Mouse (Mus musculus) monocyte, adult 5-6 weeks (primary cell): ENCODE data around the gene Bcat2. TPM values are rescaled to one million over a fixed set of nuclear protein-coding genes. Genes with fewer than 3 reads are reported as not detected.

ENCODE experiments used
- ATAC-seq: fragments of 153-309, 156-312 bp; replicated peaks from 2 replicates; pipeline ENCODE4 v1.8.0; 2017; ENCODE audit warnings: mild to moderate bottlenecking; ENCODE audit not compliant: low TSS enrichment, insufficient number of reproducible peaks, severe bottlenecking, poor library complexity, low FRiP score
- total RNA-seq: library from RNA; stranded (forward); fragments of 200-1000, 200-491, 200-594 nt; gene quantifications from 3 replicates; pipeline ENCODE4 v1.2.3, GENCODE M21; 2017

Gene Bcat2
- total RNA-seq, 1 experiment from 2014 or later: 5.1 TPM

DNA sequence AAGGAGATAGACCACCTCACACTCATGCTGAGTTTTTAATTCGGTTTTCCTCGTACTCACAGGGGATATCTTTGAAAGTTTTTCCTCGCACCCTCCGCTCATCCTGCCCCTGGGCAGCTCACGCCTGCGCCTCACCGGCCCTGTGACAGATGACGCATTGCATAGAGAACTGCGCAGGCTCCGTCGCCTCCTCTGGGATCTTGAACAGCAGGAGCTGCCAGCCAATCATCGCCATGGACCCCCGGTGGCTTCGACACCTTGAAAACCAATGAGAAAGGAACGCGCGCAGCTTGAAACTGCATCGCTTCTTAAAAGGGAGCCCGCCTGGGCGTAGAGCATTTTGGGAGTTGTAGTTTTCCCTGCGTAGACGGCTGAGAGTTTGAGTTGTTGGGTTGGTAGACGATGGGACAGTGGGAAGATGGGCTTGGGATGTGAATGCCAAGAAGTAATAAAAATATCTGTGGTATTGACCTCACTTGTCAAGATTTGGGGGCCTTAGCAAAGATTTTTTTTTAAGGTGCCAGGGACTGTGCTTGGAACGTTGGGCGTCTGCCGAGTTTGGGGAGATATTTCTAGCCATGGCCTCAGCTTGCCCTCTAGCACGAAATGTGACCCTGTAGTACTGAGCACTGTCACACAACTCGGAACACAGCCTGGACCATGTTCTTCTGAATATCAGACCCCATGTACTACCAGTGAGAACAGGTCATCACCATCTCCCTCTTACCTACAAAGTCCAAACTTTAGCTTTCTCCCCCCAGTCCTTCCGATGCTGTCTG is 68.9 kb downstream of the Bcat2 start:
- ATAC-seq: no peak

Other genes with a start within 250 kb of the Bcat2 start
- 9.7 to 15.3 TPM (median 10.4 TPM) in 3 replicates for gene Trpm4, start 236.4 kb upstream of the Bcat2 start, total RNA-seq
- gene Hrc, start 234.9 kb upstream of the Bcat2 start, total RNA-seq: not detected in 3 replicates
- 0.19 TPM in 1 of 3 replicates, not detected in the others for gene Ppfia3, start 203.1 kb upstream of the Bcat2 start, total RNA-seq
- gene Lin7b, start 199.6 kb upstream of the Bcat2 start, total RNA-seq: not detected in 3 replicates
- 293 to 444 TPM (median 324 TPM) in 3 replicates for gene Snrnp70, start 174.4 kb upstream of the Bcat2 start, total RNA-seq
- gene Kcna7, start 164.5 kb upstream of the Bcat2 start, total RNA-seq: not detected in 3 replicates
- gene Ntf5, start 156.5 kb upstream of the Bcat2 start, total RNA-seq: not detected in 3 replicates
- gene Lhb, start 149.3 kb upstream of the Bcat2 start, total RNA-seq: not detected in 3 replicates
- gene Gys1, start 135.3 kb upstream of the Bcat2 start, total RNA-seq: 3.6 to 4.9 TPM (median 3.9 TPM) in 3 replicates
- gene Ruvbl2, start 132.1 kb upstream of the Bcat2 start, total RNA-seq: 18.0 to 33.4 TPM (median 23.3 TPM) in 3 replicates
- gene Ftl1, start 110.3 kb upstream of the Bcat2 start, total RNA-seq: 1,006 to 1,190 TPM (median 1,165 TPM) in 3 replicates
- gene Bax, start 103.3 kb upstream of the Bcat2 start, total RNA-seq: 36.4 to 55.8 TPM (median 38.5 TPM) in 3 replicates
- gene Tulp2, start 88.3 kb upstream of the Bcat2 start, total RNA-seq: 3.2 TPM in 1 of 3 replicates, not detected in the others
- gene Gm45808, start 83.3 kb upstream of the Bcat2 start, total RNA-seq: not detected in 3 replicates
- gene Dhdh, start 81.3 kb upstream of the Bcat2 start, total RNA-seq: 7.0 to 8.3 TPM (median 7.5 TPM) in 3 replicates
- gene Nucb1, start 59.7 kb upstream of the Bcat2 start, total RNA-seq: 128 to 251 TPM (median 142 TPM) in 3 replicates
- gene Ppp1r15a, start 43.9 kb upstream of the Bcat2 start, total RNA-seq: 204 to 390 TPM (median 221 TPM) in 3 replicates
- gene Plekha4, start 43.8 kb upstream of the Bcat2 start, total RNA-seq: 0.10 TPM in 1 of 3 replicates, not detected in the others
- gene Hsd17b14, start 15.3 kb upstream of the Bcat2 start, total RNA-seq: not detected in 3 replicates
- gene Fgf21, start 45.3 kb downstream of the Bcat2 start, total RNA-seq: not detected in 3 replicates
- not detected in 3 replicates for gene Fut1, start 47.1 kb downstream of the Bcat2 start, total RNA-seq
- gene Izumo1, start 51.7 kb downstream of the Bcat2 start, total RNA-seq: not detected in 3 replicates
- 0.11 to 0.48 TPM in 2 of 3 replicates, not detected in the other for gene Rasip1, start 57.3 kb downstream of the Bcat2 start, total RNA-seq
- gene Mamstr, start 69.8 kb downstream of the Bcat2 start, total RNA-seq: 0.19 TPM in 1 of 3 replicates, not detected in the others
- gene Fut2, start 96.2 kb downstream of the Bcat2 start, total RNA-seq: 1.4 TPM in 1 of 3 replicates, not detected in the others
- gene Ntn5, start 113.9 kb downstream of the Bcat2 start, total RNA-seq: not detected in 3 replicates
- gene Sec1, start 124.2 kb downstream of the Bcat2 start, total RNA-seq: not detected in 3 replicates
- gene Car11, start 129.7 kb downstream of the Bcat2 start, total RNA-seq: not detected in 3 replicates
- 4.3 to 13.1 TPM (median 4.5 TPM) in 3 replicates for gene Dbp, start 134.9 kb downstream of the Bcat2 start, total RNA-seq
- 966 to 1,078 TPM (median 1,028 TPM) in 3 replicates for gene Rpl18, start 145.3 kb downstream of the Bcat2 start, total RNA-seq
- gene Sphk2, start 147.8 kb downstream of the Bcat2 start, total RNA-seq: 11.0 to 15.9 TPM (median 11.5 TPM) in 3 replicates
- 0.78 to 1.4 TPM in 2 of 3 replicates, not detected in the other for gene Fam83e, start 151.1 kb downstream of the Bcat2 start, total RNA-seq
- not detected in 3 replicates for gene Spaca4, start 155.7 kb downstream of the Bcat2 start, total RNA-seq
- gene Lmtk3, start 213.6 kb downstream of the Bcat2 start, total RNA-seq: not detected in 3 replicates
- 1.3 to 7.5 TPM in 2 of 3 replicates, not detected in the other for gene Sult2b1, start 214.5 kb downstream of the Bcat2 start, total RNA-seq
- 59.2 to 78.0 TPM (median 72.7 TPM) in 3 replicates for gene Cyth2, start 244.4 kb downstream of the Bcat2 start, total RNA-seq